Mouse (Mus musculus): ENCODE data around the gene Rab42. TPM values are rescaled to one million over a fixed set of nuclear protein-coding genes. Genes with fewer than 3 reads are reported as not detected.
A peak's percentile ranks its signal among the peaks of the same experiment; 100 is the strongest.
"Not testable (repeated sequence)": the region's sequence is repeated elsewhere in the genome, so short reads cannot be mapped to it uniquely, and the experiment has no call there.

Gene Rab42
- total and polyA plus RNA-seq, 2 experiments from 2014 or later = 0.71 to 2.5 TPM

GRCm38 (mm10) chr4:132306004-132306403, 2.8 kb upstream of the Rab42 start:
- Histone ChIP-seq H3K4me2 (ENCODE audit: low read depth) (no peak overlapping the region), H3K36me3 (ENCODE audit: insufficient read depth) (peaks cover 12% of the 10 kb centered on the region), H3K9ac (no peak overlapping the region), H3K9me3 (ENCODE audit: low read length) (no peaks in the 10 kb centered on the region), H3K4me1 (ENCODE audit: insufficient read depth) (peaks cover 12% of the 10 kb centered on the region; the same call in 1 of the 2 replicates), H3K27me3 (ENCODE audit: insufficient read depth, low read length) (no peaks in the 10 kb centered on the region), H3K27ac (ENCODE audit: low read depth, low read length) (no peak overlapping the region), H3K4me3 (ENCODE audit: low read depth, low read length) (no peak overlapping the region)
- no peak for TF ChIP-seq CTCF (IDR thresholded peaks at IDR 0.05; ENCODE audit: low read depth)
- 70% methylated on average over 6 of the region's 6 CpGs for whole genome bisulfite sequencing
- DNase-seq (no peak), ATAC-seq (no peak)

DNA sequence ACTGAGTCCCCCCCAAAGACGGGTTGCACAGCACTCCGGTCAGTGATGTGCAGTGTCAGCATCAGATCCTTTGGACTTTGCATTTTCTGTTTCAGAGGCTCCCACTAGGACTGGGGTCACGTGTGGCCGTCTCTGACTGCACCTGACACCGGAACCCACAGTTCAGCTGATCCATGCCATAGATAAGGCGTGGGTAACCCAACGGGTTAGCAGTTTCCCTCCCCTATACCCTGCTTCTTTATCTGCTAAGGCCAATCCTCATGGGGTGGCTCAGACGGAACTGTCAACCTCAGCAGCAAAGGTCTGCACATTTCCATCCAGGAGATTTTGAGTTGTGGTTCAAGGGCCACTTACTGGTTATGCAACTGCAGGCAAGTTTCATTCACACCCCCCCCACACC, 2.1 kb upstream of the Rab42 start:
- Histone ChIP-seq H3K4me1 (ENCODE audit: insufficient read depth) (peaks cover 8% of the 10 kb centered on the region; the same call in 1 of the 2 replicates), H3K9me3 (ENCODE audit: low read length) (no peaks in the 10 kb centered on the region), H3K4me3 (ENCODE audit: low read depth, low read length) (no peak overlapping the region), H3K4me2 (ENCODE audit: low read depth) (no peak overlapping the region), H3K27me3 (ENCODE audit: insufficient read depth, low read length) (no peaks in the 10 kb centered on the region), H3K27ac (ENCODE audit: low read depth, low read length) (no peak overlapping the region), H3K36me3 (ENCODE audit: insufficient read depth) (peaks cover 4% of the 10 kb centered on the region; the same call in 1 of the 2 replicates), H3K9ac (no peak overlapping the region)
- no peak for ATAC-seq
- 85% methylated on average over 8 of the region's 8 CpGs for WGBS
- DNase-seq = no peak
- TF ChIP-seq CTCF (IDR thresholded peaks at IDR 0.05; ENCODE audit: low read depth) = no peak

- not testable (repeated sequence) for DNase-seq; H3K4me1 ChIP-seq (ENCODE audit: insufficient read depth); H3K27ac ChIP-seq (ENCODE audit: low read depth, low read length); H3K36me3 ChIP-seq (ENCODE audit: insufficient read depth); H3K27me3 ChIP-seq (ENCODE audit: insufficient read depth, low read length); ATAC-seq; H3K9me3 ChIP-seq (ENCODE audit: low read length)
- Histone ChIP-seq H3K4me3 (ENCODE audit: low read depth, low read length) (peak overlapping the region; percentile 39), H3K9ac (peak overlapping the region; percentile 51; the same call in 1 of the 2 replicates), H3K4me2 (ENCODE audit: low read depth) (peak overlapping the region; percentile 54)
- whole genome bisulfite sequencing = 46% methylated on average over 6 of the region's 6 CpGs
These were observed 299 bp upstream of the Rab42 start for GRCm38 (mm10) chr4:132303484-132303883.

DNA sequence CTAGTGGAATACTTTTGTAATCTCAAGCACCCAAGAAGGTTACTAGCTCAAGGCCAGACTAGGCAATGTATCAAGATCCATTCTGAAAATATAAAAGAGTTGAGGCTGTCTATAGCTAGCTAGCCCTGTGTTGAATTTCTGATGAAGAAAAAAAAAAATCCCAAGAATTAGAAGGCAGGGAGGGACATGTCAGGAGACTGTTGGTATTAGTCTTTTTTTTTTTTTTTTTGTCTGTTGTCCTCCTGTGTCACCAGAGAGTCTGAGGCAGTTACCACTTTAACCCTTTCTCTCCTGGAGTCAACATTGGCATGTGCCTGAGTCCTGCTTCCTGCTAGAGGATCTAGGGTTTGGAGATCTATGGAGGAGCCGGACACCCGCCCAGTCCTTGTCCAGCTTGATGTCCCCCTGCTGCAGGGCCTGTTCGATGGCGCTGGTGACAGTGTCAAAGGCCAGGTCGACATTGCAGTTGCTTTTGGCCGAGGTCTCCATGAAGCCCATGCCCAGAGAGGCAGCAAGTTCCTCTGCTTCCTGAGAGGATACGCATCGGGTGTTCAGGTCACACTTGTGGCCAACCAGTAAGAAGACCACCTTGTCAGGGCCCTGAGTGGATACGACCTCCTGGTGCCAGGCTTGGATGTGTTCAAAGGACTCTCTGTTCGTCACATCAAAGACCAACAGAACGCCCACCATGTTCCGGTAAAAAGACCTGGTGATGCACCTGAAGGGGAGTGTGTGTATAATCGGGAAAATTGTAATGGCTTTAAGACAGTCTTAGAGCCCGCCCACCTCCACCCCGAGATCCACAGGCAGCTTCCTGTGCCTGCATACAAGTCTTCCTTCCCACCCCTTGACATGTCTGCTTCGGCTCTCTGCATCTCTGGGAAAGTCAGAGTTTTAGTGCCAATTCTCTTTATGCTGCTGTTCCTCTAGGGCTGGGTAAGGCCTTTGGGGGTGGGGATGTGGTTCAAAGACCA, 933 bp downstream of the Rab42 start:
- peak; percentile 35; the same call in 1 of the 2 replicates for ATAC-seq
- no peaks in the 10 kb centered on the region for H3K9me3 ChIP-seq (ENCODE audit: low read length)
- WGBS = 62% methylated on average over 16 of the region's 16 CpGs
- no peak for TF ChIP-seq CTCF (IDR thresholded peaks at IDR 0.05; ENCODE audit: low read depth)
- no peaks in the 10 kb centered on the region for H3K27me3 ChIP-seq (ENCODE audit: insufficient read depth, low read length)
- peak overlapping the region; percentile 39 for H3K4me3 ChIP-seq (ENCODE audit: low read depth, low read length)
- H3K27ac ChIP-seq (ENCODE audit: low read depth, low read length) = no peak overlapping the region
- peak overlapping the region; percentile 51; the same call in 1 of the 2 replicates for H3K9ac ChIP-seq
- H3K4me2 ChIP-seq (ENCODE audit: low read depth) = peak overlapping the region; percentile 54
- no peaks in the 10 kb centered on the region for H3K4me1 ChIP-seq (ENCODE audit: insufficient read depth)
- no peak for DNase-seq
- H3K36me3 ChIP-seq (ENCODE audit: insufficient read depth) = no peaks in the 10 kb centered on the region

DNA sequence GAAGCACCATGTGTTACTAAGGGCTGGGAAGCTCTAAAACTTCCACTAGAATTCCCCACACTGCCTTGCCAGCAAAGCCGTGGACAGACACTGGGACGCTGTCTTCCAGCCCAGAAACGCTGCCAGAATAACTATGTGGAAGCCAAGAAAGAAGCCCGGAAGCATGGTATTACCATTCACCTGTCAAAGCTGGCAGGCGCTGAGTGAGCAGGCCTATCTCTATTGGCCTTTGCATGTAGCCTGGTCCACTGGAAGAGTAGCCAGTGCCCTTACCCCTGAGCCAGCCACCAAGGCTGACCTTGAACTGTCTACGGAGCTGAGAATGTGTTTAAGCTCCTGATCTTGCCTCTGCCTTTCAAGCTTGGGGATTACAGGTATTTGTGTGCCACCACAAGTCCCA, 1.7 kb downstream of the Rab42 start:
- 70% methylated on average over 6 of the region's 6 CpGs for WGBS
- no peaks in the 10 kb centered on the region for H3K27me3 ChIP-seq (ENCODE audit: insufficient read depth, low read length)
- no peak overlapping the region for H3K4me3 ChIP-seq (ENCODE audit: low read depth, low read length)
- H3K36me3 ChIP-seq (ENCODE audit: insufficient read depth) = no peaks in the 10 kb centered on the region
- H3K4me1 ChIP-seq (ENCODE audit: insufficient read depth) = no peaks in the 10 kb centered on the region
- DNase-seq (no peak), ATAC-seq (no peak)
- H3K4me2 ChIP-seq (ENCODE audit: low read depth) = no peak overlapping the region
- no peak overlapping the region for H3K9ac ChIP-seq
- H3K27ac ChIP-seq (ENCODE audit: low read depth, low read length) = no peak overlapping the region
- H3K9me3 ChIP-seq (ENCODE audit: low read length) = no peaks in the 10 kb centered on the region
- TF ChIP-seq CTCF (IDR thresholded peaks at IDR 0.05; ENCODE audit: low read depth) = no peak

GRCm38 (mm10) chr4:132299849-132300248, 3.3 kb downstream of the Rab42 start:
- WGBS = 88% methylated on average over 1 of the region's 1 CpGs
- H3K36me3 ChIP-seq (ENCODE audit: insufficient read depth) = no peaks in the 10 kb centered on the region
- DNase-seq = no peak
- no peaks in the 10 kb centered on the region for H3K27me3 ChIP-seq (ENCODE audit: insufficient read depth, low read length)
- no peak for TF ChIP-seq CTCF (IDR thresholded peaks at IDR 0.05; ENCODE audit: low read depth)
- no peaks in the 10 kb centered on the region for H3K9me3 ChIP-seq (ENCODE audit: low read length)
- H3K4me3 ChIP-seq (ENCODE audit: low read depth, low read length) = no peak overlapping the region
- no peak overlapping the region for H3K27ac ChIP-seq (ENCODE audit: low read depth, low read length)
- no peak for ATAC-seq
- no peak overlapping the region for H3K9ac ChIP-seq
- no peak overlapping the region for H3K4me2 ChIP-seq (ENCODE audit: low read depth)
- H3K4me1 ChIP-seq (ENCODE audit: insufficient read depth) = no peaks in the 10 kb centered on the region

DNA sequence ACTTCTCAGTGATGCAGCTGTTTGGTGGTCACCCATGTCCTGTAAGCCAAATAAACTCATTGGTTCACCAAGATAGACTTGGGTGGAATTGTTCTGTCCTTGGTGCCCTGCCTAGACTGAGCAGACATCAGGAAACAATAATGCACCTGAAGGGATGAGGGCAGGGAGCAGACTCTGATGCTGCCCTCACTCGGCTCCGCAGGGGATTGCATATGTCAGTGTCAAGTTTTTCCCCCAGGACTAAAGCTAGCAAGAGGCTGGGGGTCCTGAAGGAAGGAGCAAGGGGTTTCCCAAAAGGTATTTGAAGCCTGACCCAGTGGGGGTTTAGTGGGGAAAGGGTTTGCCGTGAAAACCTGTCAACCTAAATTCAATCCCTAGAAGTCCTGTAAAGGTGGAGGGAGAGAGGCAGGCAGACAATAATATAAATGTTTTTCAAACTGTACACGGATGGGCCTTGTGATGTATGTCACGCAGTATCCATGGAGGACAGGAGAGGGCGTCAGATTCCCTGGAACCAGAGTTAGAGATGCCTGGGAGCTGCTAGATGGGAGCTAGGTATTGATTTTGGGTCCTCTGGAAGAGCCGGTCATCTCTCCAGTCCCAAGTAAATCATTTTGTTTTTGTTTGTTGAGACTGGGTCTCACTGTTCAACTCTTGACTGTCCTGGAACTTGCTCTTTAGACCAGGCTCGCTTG, 7.3 kb downstream of the Rab42 start:
- no peaks in the 10 kb centered on the region for H3K27me3 ChIP-seq (ENCODE audit: insufficient read depth, low read length)
- no peaks in the 10 kb centered on the region for H3K4me1 ChIP-seq (ENCODE audit: insufficient read depth)
- no peak overlapping the region for H3K9ac ChIP-seq
- DNase-seq = no peak
- no peak overlapping the region for H3K27ac ChIP-seq (ENCODE audit: low read depth, low read length)
- no peak overlapping the region for H3K4me2 ChIP-seq (ENCODE audit: low read depth)
- no peaks in the 10 kb centered on the region for H3K9me3 ChIP-seq (ENCODE audit: low read length)
- H3K36me3 ChIP-seq (ENCODE audit: insufficient read depth) = peaks cover 12% of the 10 kb centered on the region
- no peak for ATAC-seq
- no peak for TF ChIP-seq CTCF (IDR thresholded peaks at IDR 0.05; ENCODE audit: low read depth)
- no peak overlapping the region for H3K4me3 ChIP-seq (ENCODE audit: low read depth, low read length)
- 46% methylated on average over 8 of the region's 8 CpGs for WGBS
